Mouse (Mus musculus) layer of hippocampus, adult 9-10 months (tissue): ENCODE measurements around the gene 1700016H13Rik.

Experiments used
- DNase-seq: peaks from one replicate; pipeline ENCODE4 v3.0.0; 2022; ENCODE audit warnings: low spot score

Gene 1700016H13Rik

GRCm38 (mm10) chr5:103655346-103656118 is at the start of gene 1700016H13Rik:
Gene 1700016H13Rik (minus strand): TSS chr5:103656010.
- DNase-seq: no peak

DNA sequence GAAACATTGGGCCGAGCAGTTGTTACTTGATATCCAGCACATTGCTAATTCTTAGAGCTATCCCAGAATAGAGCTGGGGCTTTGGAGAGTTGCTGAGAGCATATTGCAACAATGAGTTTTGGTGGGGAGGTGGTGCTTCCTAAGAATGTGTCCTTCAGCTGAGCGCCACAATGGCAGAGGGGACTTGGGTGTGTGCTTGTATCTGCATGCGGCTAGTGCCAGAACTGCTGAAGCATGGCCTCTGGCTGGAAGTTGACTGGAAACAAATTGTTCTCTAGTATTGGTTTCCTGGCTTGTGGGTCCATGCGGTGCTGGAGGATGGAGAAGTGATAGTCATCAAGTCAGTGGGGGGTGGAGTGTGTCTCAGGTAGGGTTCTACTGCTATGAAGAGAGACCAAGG is 49.5 kb upstream of the 1700016H13Rik start:
- no peak for DNase-seq

DNA sequence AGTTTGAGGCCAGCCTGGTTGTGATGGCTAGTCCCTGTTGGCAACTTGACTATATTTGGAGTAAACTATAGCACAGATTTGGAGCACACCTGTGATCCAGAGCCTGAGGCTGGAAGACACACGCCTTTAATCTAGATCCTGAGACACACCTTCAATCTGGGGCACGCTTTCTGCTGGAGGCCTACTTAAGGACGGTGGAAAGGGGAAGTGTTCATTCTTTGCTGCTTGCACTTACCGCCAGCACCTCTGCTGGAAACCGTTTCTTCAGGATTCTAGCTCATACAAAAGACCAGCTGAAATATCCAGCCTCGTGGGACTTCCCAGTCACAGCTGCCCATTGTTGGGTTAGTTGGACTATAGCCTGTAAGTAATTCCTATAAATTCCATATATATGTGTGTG is 46.7 kb upstream of the 1700016H13Rik start:
- DNase-seq: no peak

- DNase-seq: no peak
Measured at GRCm38 (mm10) chr5:103701466-103701865, 45.7 kb upstream of the 1700016H13Rik start.

- DNase-seq: no peak
Measured at GRCm38 (mm10) chr5:103700661-103701060, 44.9 kb upstream of the 1700016H13Rik start.

DNA sequence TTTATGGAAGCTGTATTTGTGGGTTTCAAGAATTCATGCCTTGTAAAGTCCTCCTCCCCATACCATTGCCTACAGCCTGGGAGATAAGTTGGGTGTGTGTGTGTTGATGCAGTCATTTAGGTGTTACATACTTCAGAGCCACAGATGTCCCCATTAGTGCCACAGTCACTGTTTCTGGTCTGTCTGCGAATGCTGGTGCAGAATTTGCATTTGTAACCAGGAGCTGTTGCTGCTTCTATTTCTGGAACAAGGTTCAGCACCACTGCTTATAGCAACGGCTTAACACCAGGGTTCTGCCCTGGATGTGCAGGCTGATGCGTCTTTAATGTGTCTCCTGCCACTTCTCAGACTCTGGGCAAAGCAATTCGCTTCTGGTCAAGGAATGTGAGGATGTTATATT is 43.7 kb upstream of the 1700016H13Rik start:
- no peak for DNase-seq

- DNase-seq: no peak
Measured at GRCm38 (mm10) chr5:103698577-103698976, 42.8 kb upstream of the 1700016H13Rik start.

- no peak for DNase-seq
Measured at GRCm38 (mm10) chr5:103697875-103698491, 42.2 kb upstream of the 1700016H13Rik start.

DNA sequence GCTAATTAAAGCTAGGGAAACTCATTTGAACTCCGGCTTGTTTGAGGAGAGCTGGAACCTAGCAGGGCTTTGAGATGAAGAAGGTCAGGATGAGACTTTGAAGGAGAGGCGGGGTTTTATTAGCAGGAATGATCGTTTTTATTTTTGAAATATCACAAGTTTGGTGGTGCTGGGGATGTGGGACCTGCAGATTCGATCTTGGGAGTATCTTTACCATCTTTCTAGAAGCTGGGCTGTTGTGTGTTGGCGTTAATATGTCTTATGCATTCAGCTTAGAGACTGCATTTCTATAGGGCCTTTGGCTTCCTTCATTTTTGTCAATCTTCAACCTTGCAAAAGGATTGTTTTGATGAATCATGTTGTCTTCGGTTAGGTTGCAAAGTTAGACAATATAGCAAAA is 38.3 kb upstream of the 1700016H13Rik start:
- DNase-seq: no peak

DNA sequence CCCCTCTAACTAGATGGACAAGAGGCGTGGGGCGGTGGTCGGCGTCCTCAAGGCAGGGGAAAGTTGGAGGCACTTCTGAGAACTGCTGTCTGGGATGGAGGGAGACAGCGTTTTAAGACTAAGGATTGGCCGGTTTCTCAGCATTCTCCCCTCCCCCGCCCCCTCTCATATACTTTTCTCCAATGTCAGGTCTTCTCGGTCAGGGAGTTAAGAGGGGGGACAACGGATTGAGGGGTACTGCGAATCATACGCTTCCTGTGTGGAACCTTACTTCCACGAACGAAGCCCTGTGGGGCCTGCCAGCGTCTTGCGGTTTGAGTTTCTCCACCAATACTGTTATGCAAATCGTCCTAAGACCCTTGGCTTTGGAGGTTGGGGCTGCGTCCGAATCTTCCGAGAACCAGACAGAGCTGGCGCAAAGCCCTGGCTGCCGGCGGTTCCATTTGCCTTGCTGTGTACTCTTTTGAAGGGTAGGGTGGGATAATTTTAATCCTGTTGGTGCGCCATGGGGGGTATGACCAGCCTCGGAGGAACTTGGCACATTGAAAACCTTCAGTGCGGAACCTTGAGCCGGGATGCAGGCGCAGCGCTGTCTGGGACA is 37.3 kb upstream of the 1700016H13Rik start:
- no peak for DNase-seq

- DNase-seq: no peak
Measured at GRCm38 (mm10) chr5:103692531-103693040, 36.8 kb upstream of the 1700016H13Rik start.

GRCm38 (mm10) chr5:103691624-103692530 is 36.1 kb upstream of the 1700016H13Rik start, which contains the start of gene Aff1:
Gene Aff1 (plus strand): TSS chr5:103692374.
- peak; percentile 32 for DNase-seq

DNA sequence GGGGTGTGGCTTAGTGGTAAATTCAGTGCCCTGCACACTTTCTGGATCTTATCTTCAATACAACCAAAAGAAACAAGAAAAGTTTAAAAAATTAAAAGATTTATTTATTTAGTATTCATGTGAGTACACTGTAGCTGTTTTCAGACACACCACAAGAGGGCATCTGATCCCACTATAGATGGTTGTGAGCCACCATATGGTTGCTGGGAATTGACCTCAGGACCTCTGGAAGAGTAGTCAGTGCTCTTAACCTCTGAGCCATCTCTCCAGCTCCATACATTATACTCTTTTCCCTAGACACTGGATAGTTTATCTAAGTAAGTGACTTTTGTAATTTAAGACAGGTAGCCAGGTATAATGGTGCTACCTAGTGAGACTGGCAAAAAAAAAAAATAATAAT is 35.4 kb upstream of the 1700016H13Rik start:
- DNase-seq: no peak

DNA sequence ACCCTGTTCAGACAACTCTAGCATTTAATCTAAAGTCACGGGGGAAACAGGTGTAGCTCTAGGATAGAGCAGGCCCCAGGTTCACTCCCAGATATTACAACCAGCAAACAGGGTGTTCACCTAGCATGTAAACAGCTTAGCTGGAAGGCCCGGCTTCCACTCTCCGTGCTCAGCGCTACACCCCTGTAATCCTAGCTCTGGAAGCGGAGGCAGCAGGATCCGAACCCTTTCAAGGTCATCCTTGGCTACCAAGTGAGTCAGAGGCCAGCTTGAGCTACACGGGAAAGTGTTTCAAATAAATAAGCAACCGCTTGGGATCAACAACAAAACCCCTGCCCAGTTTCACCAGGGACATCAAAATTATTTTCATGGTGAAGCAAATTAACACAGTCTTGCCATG is 34.4 kb upstream of the 1700016H13Rik start:
- DNase-seq: no peak

GRCm38 (mm10) chr5:103689645-103690044 is 33.8 kb upstream of the 1700016H13Rik start:
- DNase-seq: no peak

DNA sequence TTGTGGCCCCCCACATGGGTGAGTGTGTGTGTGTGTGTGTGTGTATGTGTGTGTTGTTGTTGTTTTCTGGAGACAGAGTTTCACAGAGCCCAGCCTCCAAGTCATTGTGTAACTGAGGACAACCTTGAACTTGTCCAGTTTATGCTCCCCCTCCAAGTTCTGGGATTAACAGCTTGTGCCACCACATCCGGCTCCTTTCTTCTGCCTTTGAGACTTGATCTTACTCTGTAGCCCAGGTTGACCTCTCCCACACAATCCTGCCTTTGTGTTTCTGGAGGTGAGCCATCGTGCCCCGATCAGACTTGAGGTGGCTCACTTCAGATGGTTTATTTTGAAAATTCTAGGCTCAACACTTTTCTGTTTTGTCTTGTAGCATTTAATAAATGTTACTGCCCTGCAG is 26.0 kb upstream of the 1700016H13Rik start:
- DNase-seq: no peak

DNA sequence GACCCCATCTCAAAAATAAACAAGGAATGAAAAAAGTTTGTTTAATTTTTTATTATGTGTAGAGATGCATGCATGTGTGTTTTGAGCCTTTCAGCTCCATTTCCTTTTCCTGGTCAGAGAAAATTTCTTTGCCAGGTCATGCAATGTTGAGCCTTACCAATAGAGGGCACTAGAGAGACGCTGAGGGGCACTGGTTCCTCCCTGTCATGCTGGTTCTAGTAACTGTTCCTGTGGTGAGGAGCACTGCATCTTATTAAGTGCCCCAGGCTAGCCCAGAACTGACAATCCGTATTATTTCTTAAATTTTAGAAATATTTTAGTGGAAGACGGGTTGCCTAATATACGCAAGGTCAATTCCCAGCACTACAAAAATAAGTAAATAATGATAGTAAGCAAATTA is 24.6 kb upstream of the 1700016H13Rik start:
- DNase-seq: peak; percentile 73

- DNase-seq: no peak
Measured at GRCm38 (mm10) chr5:103678974-103679373, 23.2 kb upstream of the 1700016H13Rik start.

DNA sequence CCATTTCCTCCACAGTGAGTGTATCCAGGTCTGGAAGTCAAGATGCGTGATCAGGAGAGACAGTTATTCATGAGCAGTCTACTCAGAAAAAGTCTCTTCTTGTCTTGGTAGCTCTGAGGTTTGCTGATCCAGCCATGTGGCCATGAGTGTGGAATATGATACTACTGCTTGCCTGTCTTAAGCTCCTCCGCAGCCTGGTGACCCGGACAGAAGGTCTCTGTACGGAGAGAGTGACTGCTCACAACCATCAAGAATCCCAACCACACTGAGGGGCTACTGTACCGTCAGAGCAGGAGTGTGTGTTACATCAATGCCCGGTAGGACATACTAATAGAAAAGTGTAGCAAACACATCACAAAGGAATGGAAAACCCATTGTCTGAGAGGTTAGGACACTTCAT is 22.1 kb upstream of the 1700016H13Rik start:
- DNase-seq: no peak

DNA sequence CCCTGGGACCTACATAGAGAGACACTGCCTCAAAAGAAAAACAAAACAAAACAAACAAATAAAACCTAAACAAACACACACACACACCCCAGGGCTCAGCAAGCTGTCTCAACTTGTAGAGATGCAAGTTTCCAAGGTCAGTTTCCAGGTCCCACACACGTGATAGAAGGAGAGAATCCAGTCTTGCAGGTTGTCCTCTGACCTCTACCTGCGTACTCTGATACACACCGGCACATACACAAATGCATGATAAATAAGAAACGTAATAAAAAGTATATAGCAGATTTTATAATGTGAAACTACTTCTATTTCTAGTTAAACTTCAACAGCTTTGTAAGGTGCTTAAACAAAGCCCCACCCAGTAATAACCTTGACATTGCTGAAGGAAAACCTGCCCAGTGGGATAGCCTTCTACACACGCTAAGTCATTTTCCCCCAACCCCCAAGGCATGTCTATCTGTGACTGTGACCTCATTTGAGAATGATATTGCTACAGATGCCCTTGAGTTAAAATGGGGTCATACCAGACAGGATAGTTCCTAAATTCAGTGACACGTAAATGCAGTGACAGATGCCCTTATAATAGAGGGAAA is 20.6 kb upstream of the 1700016H13Rik start:
- DNase-seq: no peak

DNA sequence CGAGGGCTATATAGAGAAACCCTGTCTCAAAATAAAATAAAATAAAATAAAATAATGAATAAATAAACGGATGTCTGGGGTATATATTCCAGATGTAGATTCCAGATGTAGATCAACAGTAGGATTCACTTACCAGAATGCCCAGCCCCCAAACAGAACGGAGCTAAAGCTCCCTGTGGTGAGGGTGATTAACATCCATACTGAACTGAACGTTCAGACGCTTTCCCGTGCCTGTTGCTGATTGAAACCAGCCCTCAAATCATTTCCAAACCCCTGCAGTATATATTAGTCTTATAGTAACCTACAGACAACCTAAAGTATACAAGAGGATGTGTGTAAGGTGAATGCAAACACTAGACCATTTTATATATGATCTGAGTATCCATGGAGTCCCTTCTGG is 18.7 kb upstream of the 1700016H13Rik start:
- no peak for DNase-seq

DNA sequence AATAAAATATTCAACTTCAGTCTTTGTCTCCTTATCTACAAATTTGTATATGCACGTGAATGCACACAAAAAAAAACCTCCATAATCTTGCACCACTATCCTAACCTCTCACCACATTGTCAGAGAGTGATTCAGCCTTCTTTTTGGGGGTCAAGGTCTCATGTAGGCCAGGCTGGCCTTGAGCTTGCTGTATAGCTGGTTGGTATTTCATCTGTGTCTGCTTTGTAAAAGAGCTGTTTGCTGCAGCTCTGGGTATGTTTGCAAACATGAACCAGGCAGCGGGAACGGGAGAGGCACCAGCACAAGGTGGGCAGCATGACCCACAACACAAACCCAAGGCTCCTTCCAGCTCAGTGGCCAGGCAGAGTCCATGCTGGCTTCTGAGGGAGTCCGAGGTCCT is 17.8 kb upstream of the 1700016H13Rik start:
- no peak for DNase-seq
